In the genomic region with DNA sequence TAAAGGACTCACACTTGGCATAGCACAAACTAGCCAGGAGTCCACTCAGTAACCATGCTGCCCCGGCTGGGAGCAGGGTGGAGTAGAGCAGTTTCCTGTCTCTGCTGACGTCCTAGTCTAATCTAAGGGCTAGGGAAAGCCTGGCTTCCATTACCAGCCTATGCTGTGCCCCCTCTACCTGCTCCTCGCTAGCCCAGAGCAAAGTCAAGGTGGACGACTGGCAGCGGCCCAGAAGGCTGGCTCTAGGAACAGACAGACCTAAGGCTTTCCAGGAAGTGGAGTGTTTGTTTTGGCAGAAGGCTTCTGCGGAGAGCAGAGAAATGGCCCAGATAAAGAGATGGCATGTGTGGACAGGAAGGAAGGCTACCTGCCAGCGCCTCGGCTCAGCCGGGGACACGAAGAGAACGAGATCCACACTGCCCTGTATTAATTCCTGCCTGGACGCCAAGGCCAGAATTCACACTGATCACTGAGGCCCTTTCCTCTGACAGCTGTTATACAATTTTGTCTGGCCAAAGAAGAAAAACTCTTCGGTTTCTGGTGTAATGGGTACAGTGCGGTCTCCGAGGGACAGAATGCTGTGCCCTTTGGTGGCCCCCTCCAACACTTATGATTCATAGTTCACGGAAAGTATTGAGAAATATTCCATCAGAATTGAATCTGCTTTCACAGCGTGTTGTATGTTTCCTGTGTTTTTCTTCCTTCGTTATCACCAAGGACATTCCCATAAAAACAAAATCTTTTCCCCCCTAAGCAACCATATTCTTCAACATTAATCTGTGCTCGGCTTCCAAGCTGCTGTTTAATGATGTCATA, we compare ENCODE assay signal across 9 mouse cellular contexts.
DNase-seq lines count a peak whose midpoint lies in the region; ATAC-seq lines count a peak whose summit lies in the region.
"Had no signal": no experiment of that assay in that cellular context is flagged by ENCODE, and none has a peak within 500 bp of the region (broad histone marks: within the 10 kb centered on the region; RNA-seq: fewer than 3 reads in every experiment).

No protein-coding gene starts in this region.

- no peaks in the 10 kb centered on the region for H3K36me3 ChIP-seq in lung, embryonic 16.5 days (ENCODE audit: control insufficient read depth, insufficient read depth, low read length)
- H3K36me3 ChIP-seq: neural tube, embryonic 12.5 days had no signal

- H3K4me2 ChIP-seq in lung, embryonic 16.5 days (ENCODE audit: low read depth, low read length) = peak overlapping the region; percentile 35; the same call in 1 of the 2 replicates
- H3K4me2 ChIP-seq: neural tube, embryonic 12.5 days had no signal

- H3K27me3 ChIP-seq in lung, embryonic 16.5 days (ENCODE audit: control insufficient read depth, insufficient read depth, low read depth, low read length) = no peaks in the 10 kb centered on the region
- H3K27me3 ChIP-seq: neural tube, embryonic 12.5 days had no signal

- ATAC-seq in lung, embryonic 16.5 days (ENCODE audit: low read depth) = peak; percentile 75

- peaks cover 40% of the 10 kb centered on the region for H3K4me1 ChIP-seq in lung, embryonic 16.5 days (replicated peaks; ENCODE audit: control insufficient read depth, insufficient read depth, low read length)

- peak overlapping the region; percentile 66 for H3K27ac ChIP-seq in lung, embryonic 16.5 days (ENCODE audit: low read length)
- H3K27ac ChIP-seq: neural tube, embryonic 12.5 days had no signal

- 20% methylated on average over 19 of the region's 19 CpGs for WGBS in lung, embryonic 16.5 days

- DNase-seq in adrenal gland, adult (ENCODE audit: inconsistent age in 2 of 2, low spot score in 1 of 2) = peak; percentile 86 to 95
- peak; percentile 95 for DNase-seq in brain, adult 2 months (ENCODE audit: low read depth, low spot score)
- DNase-seq in gastrocnemius, postnatal 36 days = peak; percentile 33 to 40
- peak; percentile 80 for DNase-seq in kidney, adult 11 months
- no peak for DNase-seq in retina, embryonic 14.5 days (ENCODE audit: low spot score)
- DNase-seq in thymus, postnatal 36 days = no peak
- no peak for DNase-seq in spleen, postnatal 14 days (ENCODE audit: low spot score in 2 of 2)

- no peak overlapping the region for H3K4me3 ChIP-seq in lung, embryonic 16.5 days (ENCODE audit: low read length)
- H3K4me3 ChIP-seq: neural tube, embryonic 12.5 days had no signal

- peak overlapping the region; percentile 23; the same call in 1 of the 2 replicates for H3K9ac ChIP-seq in lung, embryonic 16.5 days (ENCODE audit: low read length)
- H3K9ac ChIP-seq: neural tube, embryonic 12.5 days had no signal

- intact Hi-C loops in gastrocnemius, postnatal 36 days (cut with DNase I) = loop anchor here (5.0 kb wide), 1 partner anchor 51 kb away; no protein-coding TSS in a partner anchor

- no peaks in the 10 kb centered on the region for H3K9me3 ChIP-seq in lung, embryonic 16.5 days (ENCODE audit: control insufficient read depth, low read length)
- H3K9me3 ChIP-seq: neural tube, embryonic 12.5 days had no signal

Comparison
In these comparisons a context has a peak if more than half of its experiments do, and no peak if none do; other contexts are left out.
1. DNase-seq: peak in adrenal gland, adult (2 of 2), brain, adult 2 months (single experiment), gastrocnemius, postnatal 36 days (2 of 2) and kidney, adult 11 months (single experiment); none in retina, embryonic 14.5 days (single experiment), thymus, postnatal 36 days (0 of 2) and spleen, postnatal 14 days (0 of 2).